Mouse (Mus musculus): ENCODE results near the gene Plagl2.
"Not testable (repeated sequence)": the region's sequence is repeated elsewhere in the genome, so short reads cannot be mapped to it uniquely, and the experiment has no call there.

Plagl2 gene

GRCm38 (mm10) chr2:153241250-153242014 lies at the start of gene Plagl2, which contains the start of gene Pofut1:
Plagl2 (minus strand) TSS chr2:153241426.
Pofut1 (plus strand) TSS chr2:153241533.
- DNase-seq (ENCODE audit: low spot score): peak; percentile 48

DNA sequence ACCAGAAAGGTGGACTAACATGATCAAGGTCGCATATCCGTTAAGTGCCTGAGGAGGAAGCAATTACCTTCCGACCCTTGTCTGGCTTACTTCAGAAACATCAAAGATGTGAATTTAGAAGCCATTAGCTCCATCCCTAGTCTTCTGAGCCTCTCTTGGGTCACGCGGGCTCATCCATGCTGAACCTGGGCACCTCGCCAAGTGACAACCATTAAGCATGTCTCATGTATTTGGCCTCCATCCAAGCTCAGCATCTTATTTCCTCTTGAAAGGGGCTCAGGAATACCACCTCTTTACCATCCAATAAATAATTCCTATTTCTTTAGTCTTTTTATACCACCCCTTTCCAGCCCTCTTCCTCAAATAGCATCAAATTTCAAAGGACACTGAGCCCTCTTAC lies 46.6 kb upstream of the Plagl2 start:
- no peak for DNase-seq (ENCODE audit: low spot score)

DNA sequence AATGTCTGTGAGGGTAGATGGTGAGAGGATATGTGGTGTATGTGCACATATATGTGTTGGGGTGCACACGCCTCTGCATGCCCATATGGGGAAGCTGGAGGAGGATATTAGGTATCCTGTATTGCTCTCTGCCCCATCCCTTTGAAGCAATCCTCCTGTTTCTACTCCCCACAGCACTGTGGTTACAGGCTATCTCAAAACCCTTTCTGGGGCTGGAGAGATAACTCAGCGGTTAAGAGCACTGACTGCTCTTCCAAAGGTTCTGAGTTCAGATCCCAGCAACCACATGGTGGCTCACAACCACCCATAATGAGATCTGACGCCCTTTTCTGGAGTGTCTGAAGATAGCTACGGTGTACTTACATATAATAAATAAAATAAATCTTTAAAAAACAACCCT lies 45.3 kb upstream of the Plagl2 start:
- no peak for DNase-seq (ENCODE audit: low spot score)

- DNase-seq (ENCODE audit: low spot score): no peak
These were observed 42.7 kb upstream of the Plagl2 start for GRCm38 (mm10) chr2:153283919-153284318.

GRCm38 (mm10) chr2:153278357-153278756 lies 37.1 kb upstream of the Plagl2 start:
- DNase-seq (ENCODE audit: low spot score): no peak

GRCm38 (mm10) chr2:153276846-153277245 lies 35.6 kb upstream of the Plagl2 start:
- DNase-seq (ENCODE audit: low spot score): not testable (repeated sequence)

DNA sequence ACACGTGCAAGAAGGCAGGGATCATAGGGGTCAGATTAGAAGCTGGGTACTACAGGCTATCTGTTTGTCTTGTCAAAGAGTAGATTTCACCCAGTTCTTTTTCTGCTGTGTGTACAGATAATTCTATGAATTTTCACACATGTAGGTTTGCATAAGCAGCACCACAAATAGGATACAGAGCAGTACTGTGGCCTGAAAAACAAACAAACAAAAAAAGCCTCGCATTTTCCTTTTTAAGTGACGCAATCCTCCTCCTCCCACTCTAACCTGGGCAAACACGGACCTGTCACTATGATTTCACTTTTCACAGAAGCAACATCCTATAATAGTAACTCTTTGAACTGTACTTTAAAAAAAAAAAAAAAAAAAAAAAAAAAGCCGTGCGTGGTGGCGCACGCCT lies 35.2 kb upstream of the Plagl2 start:
- no peak for DNase-seq (ENCODE audit: low spot score)

DNA sequence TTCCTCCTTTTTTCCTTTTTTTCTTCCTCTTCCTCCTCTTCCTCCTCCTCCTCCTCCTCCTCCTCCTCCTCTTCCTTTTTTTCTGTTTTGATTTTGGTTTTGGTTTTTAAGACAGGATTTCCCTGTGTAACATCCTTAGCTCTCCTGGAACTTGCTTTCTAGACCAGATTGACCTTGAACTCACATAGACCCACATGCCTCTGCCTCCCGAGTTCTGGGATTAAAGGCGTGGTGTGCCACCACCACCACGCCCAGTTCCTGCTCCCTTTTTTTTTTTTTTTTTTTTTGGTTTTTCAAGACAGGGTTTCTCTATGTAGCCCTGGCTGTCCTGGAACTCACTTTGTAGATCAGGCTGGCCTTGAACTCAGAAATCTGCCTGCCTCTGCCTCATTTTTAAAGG lies 34.4 kb upstream of the Plagl2 start:
- not testable (repeated sequence) for DNase-seq (ENCODE audit: low spot score)

DNA sequence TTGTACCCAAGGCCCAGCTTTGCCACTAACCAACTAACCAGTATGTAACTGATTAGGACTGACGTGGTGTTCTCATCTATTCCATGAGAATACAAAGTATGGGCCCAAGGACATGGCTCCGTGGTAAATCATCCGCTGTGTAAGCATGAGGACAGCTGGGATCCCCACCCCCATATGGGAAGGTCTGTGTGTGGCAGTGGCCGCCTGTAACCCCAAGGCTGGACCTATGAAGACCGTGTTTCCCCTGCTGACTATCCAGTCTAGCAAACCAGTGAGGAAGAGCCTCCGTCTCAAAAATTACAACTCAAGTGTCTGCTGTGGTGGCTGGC lies 33.7 kb upstream of the Plagl2 start:
- no peak for DNase-seq (ENCODE audit: low spot score)

- DNase-seq (ENCODE audit: low spot score): not testable (repeated sequence)
These were observed 33.1 kb upstream of the Plagl2 start for GRCm38 (mm10) chr2:153274200-153274918.

- DNase-seq (ENCODE audit: low spot score): not testable (repeated sequence)
These were observed 29.1 kb upstream of the Plagl2 start for GRCm38 (mm10) chr2:153270231-153270915.

DNA sequence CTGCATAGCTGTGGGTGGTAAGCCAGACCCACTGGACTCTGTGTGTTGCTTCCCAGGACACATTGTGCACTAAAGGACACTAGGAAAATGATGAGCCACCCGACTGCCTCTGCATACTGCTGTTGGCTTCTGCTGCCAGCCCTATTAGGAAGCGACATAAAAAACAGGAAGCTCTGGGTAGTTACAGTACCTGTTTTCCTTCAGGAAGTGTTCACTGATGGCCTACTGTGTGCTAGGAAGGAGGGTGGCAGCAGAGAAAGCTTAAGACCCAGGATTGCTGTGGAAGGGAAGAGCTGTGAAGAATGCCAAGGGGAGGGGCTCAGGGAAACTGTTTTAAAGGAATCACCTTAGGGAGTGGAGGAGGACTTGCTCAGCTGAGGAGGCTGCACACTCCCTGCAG lies 26.1 kb upstream of the Plagl2 start:
- DNase-seq (ENCODE audit: low spot score): no peak

GRCm38 (mm10) chr2:153263053-153263452 lies 21.8 kb upstream of the Plagl2 start:
- DNase-seq (ENCODE audit: low spot score): no peak

GRCm38 (mm10) chr2:153259864-153260674 lies 18.8 kb upstream of the Plagl2 start:
- no peak for DNase-seq (ENCODE audit: low spot score)

DNA sequence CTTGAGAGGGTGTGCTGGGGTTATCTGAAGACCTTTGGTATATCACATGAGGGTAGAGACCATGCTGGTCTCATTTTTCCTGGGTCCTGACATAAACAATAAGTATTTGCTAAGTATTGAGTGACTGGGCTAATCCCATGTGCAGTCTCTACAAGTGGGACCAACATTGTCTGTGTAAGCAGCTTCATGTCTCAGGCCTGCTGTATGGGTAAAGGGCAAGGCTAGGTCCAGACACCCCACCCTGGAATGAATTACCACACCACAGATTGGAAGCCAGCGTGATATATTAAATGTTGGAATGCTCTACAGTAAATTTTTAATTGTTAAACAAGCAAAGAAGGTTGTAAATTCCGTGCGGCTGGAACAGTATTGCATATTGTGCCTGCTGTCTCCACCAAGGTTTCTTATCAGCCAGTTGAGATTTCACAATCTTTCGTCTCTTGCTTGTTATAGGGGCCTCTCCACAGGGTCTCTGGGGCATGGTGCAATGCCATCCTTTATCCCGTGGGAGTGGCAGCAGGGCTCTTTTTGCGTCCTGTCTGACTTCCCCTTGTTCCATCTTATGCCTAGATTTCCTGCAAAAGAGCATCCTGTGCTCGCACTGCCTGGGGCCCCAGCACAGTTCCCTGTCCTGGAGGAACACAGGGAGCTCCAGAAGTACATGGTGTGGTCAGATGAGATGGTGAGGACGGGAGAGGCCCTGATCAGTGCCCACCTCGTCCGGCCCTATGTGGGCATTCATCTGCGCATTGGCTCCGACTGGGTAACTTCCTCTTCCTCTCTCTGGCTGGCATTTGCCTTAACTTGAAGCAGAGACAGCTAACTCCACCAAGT lies 18.0 kb upstream of the Plagl2 start:
- DNase-seq (ENCODE audit: low spot score): no peak

DNA sequence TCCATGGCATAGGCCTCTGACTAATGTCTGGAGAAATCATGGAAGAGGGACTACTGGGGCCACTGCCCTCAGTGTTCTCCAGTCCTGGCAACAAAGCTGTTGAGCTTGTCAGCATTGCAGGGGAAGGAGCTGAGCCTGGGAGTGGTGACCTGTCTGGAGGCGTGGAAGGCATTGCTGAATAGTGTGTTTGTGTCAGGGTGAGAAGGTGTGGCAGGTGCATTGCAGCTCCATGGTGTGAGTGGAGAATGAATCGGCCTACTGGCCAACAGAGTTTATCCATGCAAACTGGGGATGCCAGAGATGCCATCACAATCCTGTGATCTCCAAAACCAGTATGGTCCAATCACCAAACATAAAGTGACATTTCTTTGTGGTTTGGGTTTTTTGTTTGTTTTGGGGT lies 15.4 kb upstream of the Plagl2 start:
- no peak for DNase-seq (ENCODE audit: low spot score)

GRCm38 (mm10) chr2:153249751-153250150 lies 8.5 kb upstream of the Plagl2 start:
- DNase-seq (ENCODE audit: low spot score): no peak

GRCm38 (mm10) chr2:153242156-153242555 lies 930 bp upstream of the Plagl2 start:
- DNase-seq (ENCODE audit: low spot score): no peak

DNA sequence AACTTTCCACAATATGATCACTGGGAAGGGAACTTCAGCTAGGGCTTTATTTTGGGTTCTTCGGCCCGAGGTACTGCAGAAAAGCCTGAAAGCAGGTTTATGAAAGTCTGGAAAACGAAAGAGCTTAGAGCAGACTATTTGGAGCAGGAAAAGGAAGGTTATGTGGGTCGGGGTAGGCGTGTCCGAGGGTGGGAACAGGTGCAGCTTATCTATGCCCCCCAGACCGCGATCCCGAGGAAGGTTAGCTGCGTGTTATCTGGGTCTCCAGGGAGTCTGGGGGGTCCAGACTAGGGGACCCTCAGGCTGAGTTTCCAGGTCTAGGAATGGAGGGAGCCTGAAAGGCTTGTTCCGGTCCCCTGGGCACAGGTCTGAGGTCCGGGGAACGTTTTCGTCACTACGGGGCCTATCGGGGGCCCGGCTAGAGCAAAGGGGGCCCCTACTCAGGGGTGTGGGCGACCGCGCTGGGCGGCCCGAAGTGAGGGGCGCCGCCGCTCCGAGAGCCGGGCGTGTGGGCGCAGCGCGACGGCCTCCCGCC lies 458 bp downstream of the Plagl2 start:
- DNase-seq (ENCODE audit: low spot score): no peak

DNA sequence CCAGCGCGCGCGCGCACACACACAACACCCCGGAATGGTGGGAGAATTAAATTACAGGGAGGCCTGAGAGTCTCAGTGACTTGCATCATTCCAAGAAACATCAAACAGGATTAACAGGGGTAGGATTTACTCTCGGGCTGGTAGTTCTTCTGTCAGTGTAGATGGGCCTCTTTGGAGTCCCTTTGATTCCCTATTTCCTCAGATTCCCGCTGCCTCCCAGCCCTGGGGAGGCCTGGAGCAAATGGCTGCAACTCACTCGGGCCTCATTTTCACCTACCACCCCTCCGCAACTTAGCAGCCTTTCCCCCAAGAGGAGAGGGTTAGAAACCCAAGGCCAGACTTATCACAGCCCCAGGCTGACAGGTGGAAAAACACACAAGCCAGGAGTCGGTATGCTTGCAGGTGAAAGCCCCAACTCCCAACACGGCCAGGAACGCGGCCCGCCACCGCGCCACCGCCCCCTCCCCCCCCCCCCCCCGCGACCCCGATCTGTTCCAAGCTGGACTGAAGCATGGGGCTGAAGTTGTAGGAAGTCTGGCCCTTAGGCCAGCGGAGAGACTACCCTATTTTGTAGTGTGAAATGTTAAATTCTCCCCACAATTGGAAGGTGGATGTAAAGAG lies 1.3 kb downstream of the Plagl2 start:
- no peak for DNase-seq (ENCODE audit: low spot score)

Data from layer of hippocampus, adult 9-10 months (tissue).